Mouse (Mus musculus) heart, adult 2 months (tissue): Measurements from ENCODE around the gene Ccdc162.

Experiments used
- CTCF ChIP-seq: fragments of 200-600 bp; IDR thresholded peaks from 2 replicates; pipeline ENCODE4 v1.8.1; 2022; ENCODE audit warnings: antibody characterized with exemption, mild to moderate bottlenecking, moderate library complexity
- EP300 ChIP-seq: fragments of 200-500 bp; IDR thresholded peaks from 2 replicates; pipeline ENCODE4 v1.6.1; 2011; ENCODE audit warnings: low read depth, low read length, control low read depth; ENCODE audit not compliant: insufficient read depth
- POLR2A ChIP-seq: fragments of 200-500 bp; IDR thresholded peaks from 2 replicates; pipeline ENCODE4 v1.6.1; 2011; ENCODE audit warnings: mild to moderate bottlenecking, low read depth, low read length, control low read depth; ENCODE audit not compliant: insufficient read depth

- no peak for TF ChIP-seq POLR2A
- TF ChIP-seq EP300: no peak
- no peak for TF ChIP-seq CTCF
Observed at GRCm38 (mm10) chr10:41719587-41719986, 3.2 kb upstream of the Ccdc162 start.
